Mouse (Mus musculus) R1 (cell line): Measurements from ENCODE around the gene Rasl12.
A peak's percentile ranks its signal among the peaks of the same experiment; 100 is the strongest.

Experiments
- DNase-seq: peaks from one replicate; pipeline ENCODE4 v3.0.0-alpha.2; 2018; ENCODE audit warnings: low read depth, low spot score

Gene Rasl12

GRCm38 (mm10) chr9:65392638-65393364 lies 5.5 kb upstream of the Rasl12 start:
- peak; percentile 74 for DNase-seq

- no peak for DNase-seq
Observed at GRCm38 (mm10) chr9:65393606-65394005, 4.7 kb upstream of the Rasl12 start.

GRCm38 (mm10) chr9:65394360-65394759 lies 3.9 kb upstream of the Rasl12 start:
- no peak for DNase-seq

- no peak for DNase-seq
Observed at GRCm38 (mm10) chr9:65399934-65400333, 1.6 kb downstream of the Rasl12 start.

- no peak for DNase-seq
Observed at GRCm38 (mm10) chr9:65404331-65405183, 6.3 kb downstream of the Rasl12 start.

- no peak for DNase-seq
Observed at GRCm38 (mm10) chr9:65405184-65405449, 6.8 kb downstream of the Rasl12 start.

GRCm38 (mm10) chr9:65407327-65407726 lies 9.0 kb downstream of the Rasl12 start:
- no peak for DNase-seq

GRCm38 (mm10) chr9:65407861-65408260 lies 9.6 kb downstream of the Rasl12 start:
- no peak for DNase-seq

GRCm38 (mm10) chr9:65408871-65409295 lies 10.6 kb downstream of the Rasl12 start:
- no peak for DNase-seq

GRCm38 (mm10) chr9:65410378-65410777 lies 12.1 kb downstream of the Rasl12 start:
- no peak for DNase-seq

GRCm38 (mm10) chr9:65411326-65411725 lies 13.0 kb downstream of the Rasl12 start:
- DNase-seq = no peak

GRCm38 (mm10) chr9:65417738-65418137 lies 19.4 kb downstream of the Rasl12 start:
- DNase-seq = peak; percentile 31

- DNase-seq = no peak
Observed at GRCm38 (mm10) chr9:65419633-65420032, 21.3 kb downstream of the Rasl12 start.

GRCm38 (mm10) chr9:65422760-65423501 lies 24.6 kb downstream of the Rasl12 start, which contains the start of gene Slc51b:
Slc51b (minus strand) TSS chr9:65422955.
- no peak for DNase-seq

GRCm38 (mm10) chr9:65424393-65424792 lies 26.1 kb downstream of the Rasl12 start:
- DNase-seq = no peak

GRCm38 (mm10) chr9:65427511-65427910 lies 29.2 kb downstream of the Rasl12 start:
- no peak for DNase-seq

GRCm38 (mm10) chr9:65428003-65428402 lies 29.7 kb downstream of the Rasl12 start:
- DNase-seq = no peak

GRCm38 (mm10) chr9:65430401-65430800 lies 32.1 kb downstream of the Rasl12 start:
- DNase-seq = no peak

- no peak for DNase-seq
Observed at GRCm38 (mm10) chr9:65430921-65431320, 32.6 kb downstream of the Rasl12 start.

- peak; percentile 77 for DNase-seq
Observed at GRCm38 (mm10) chr9:65432236-65432635, 33.9 kb downstream of the Rasl12 start.

GRCm38 (mm10) chr9:65434140-65434539 lies 35.8 kb downstream of the Rasl12 start:
- peak; percentile 83 for DNase-seq

- DNase-seq = no peak
Observed at GRCm38 (mm10) chr9:65435211-65435610, 36.9 kb downstream of the Rasl12 start.
